Mouse (Mus musculus): ENCODE measurements around the gene Sh3bgrl3. TPM values are rescaled to one million over a fixed set of nuclear protein-coding genes. Genes with fewer than 3 reads are reported as not detected.
"Not testable (repeated sequence)": the region's sequence is repeated elsewhere in the genome, so short reads cannot be mapped to it uniquely, and the experiment has no call there.

The Sh3bgrl3 gene
- 238 and 258 TPM in 2 replicates for polyA plus RNA-seq (2012; rRNA removed)

DNA sequence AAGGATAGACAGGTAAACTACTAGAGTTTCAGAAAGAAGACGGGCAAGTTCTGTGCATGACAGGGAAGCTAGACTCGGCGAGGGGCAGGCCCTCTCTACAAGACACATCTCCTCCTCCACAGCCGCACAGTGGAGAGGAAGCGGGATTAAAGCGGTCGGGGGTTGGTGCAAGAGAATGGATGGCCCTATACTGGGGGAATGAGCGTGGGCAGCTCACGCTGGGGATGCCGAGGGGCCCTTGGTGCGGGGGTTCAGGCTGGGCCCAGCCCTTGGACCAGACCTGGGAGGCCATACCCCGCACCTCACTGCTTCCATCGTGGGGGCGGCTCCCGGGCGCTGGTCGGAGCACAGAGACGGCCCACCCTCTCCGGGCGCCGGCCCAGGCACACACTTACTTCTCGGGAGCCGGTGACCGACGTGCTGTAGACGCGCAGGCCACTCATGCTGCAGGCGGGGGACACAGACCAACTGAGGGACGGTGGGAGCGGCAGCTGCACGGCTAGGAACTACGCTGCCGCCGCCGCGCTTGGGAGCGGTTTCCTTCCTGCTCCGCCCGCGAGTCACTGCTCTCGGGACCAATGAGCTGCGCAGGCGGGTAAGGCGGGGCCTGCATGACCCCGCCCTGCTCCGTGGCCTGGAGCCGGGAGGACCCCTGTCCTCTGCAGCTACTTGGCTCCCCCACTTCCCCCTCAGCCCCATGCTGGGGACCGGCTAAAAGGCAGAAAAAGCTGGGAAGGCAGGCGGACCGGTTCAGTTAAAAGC is at the start of gene Sh3bgrl3:
Gene Sh3bgrl3, minus strand, starts transcription at position 569 of the 762 bp plus-strand sequence.
- WGBS, result under 1% methylated on average over 50 of the region's 50 CpGs

DNA sequence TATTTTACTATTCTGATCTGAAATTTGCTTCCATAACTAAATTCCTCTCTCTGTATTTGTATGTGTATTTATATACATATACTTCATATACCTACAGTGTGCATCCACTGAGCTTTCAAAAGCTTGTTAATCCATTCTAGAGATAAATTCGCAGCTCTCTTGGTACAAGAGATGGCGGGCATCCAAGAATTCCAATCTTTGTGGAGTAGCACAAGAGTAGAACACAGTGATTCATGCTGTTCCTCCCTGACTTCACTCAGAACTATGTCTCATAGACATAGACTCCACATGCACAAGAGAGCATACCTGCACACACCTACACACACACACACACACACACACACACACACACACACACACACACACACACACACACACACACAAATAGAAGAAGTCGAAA is 43.8 kb upstream of the Sh3bgrl3 start:
- H3K4me3 ChIP-seq (replicated peaks; ENCODE audit: insufficient read depth, low read depth, low read length), result no peak overlapping the region
- H3K27ac ChIP-seq (ENCODE audit: insufficient read depth, low read length), result no peak overlapping the region
- H3K4me1 ChIP-seq (ENCODE audit: control insufficient read depth, insufficient read depth, low read length), result no peaks in the 10 kb centered on the region
- no peak for DNase-seq
- WGBS, result 54% methylated on average over 3 of the region's 3 CpGs
- TF ChIP-seq POLR2A (IDR thresholded peaks at IDR 0.05; ENCODE audit: borderline replicate concordance, insufficient read depth, low read length), result no peak
- no peak for TF ChIP-seq CTCF (IDR thresholded peaks at IDR 0.05; ENCODE audit: borderline replicate concordance, insufficient read depth, low read depth, low read length)
- no peaks in the 10 kb centered on the region for H3K27me3 ChIP-seq (ENCODE audit: control insufficient read depth, insufficient read depth, low read length)

More for the DNA sequence above, at the start of gene Sh3bgrl3:
- DNase-seq, result peak; percentile 82 to 84
- Histone ChIP-seq H3K4me1 (ENCODE audit: control insufficient read depth, insufficient read depth, low read length) (peaks cover 11% of the 10 kb centered on the region), H3K4me3 (replicated peaks; ENCODE audit: insufficient read depth, low read depth, low read length) (peak within 1 kb of the TSS; percentile 85), H3K27ac (ENCODE audit: insufficient read depth, low read length) (no peak within 1 kb of the TSS; the same call in 1 of the 2 replicates), H3K27me3 (ENCODE audit: control insufficient read depth, insufficient read depth, low read length) (no peaks in the 10 kb centered on the region)
- TF ChIP-seq CTCF (IDR thresholded peaks at IDR 0.05; ENCODE audit: borderline replicate concordance, insufficient read depth, low read depth, low read length) (no peak), POLR2A (IDR thresholded peaks at IDR 0.05; ENCODE audit: borderline replicate concordance, insufficient read depth, low read length) (peak; percentile 86)

DNA sequence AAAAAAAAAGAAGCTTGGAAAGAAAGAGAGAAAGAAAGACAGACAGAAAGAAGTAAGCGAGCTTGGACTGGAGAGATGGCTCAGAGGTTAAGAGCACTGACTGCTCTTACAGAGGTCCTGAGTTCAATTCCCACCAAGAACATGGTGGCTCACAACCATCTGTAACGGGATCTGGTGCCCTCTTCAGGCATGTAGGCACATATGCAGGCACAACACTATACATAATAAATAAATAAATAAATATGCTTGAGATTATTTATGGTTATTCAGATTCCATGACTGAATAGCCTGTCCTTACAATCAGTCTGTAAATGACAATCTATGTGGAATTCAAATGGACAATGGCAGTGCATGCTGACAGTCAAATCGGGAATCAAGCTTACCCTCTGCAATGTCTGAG is 38.3 kb upstream of the Sh3bgrl3 start:
- Histone ChIP-seq H3K4me3 (replicated peaks; ENCODE audit: insufficient read depth, low read depth, low read length) (no peak overlapping the region), H3K4me1 (ENCODE audit: control insufficient read depth, insufficient read depth, low read length) (no peaks in the 10 kb centered on the region), H3K27ac (ENCODE audit: insufficient read depth, low read length) (no peak overlapping the region), H3K27me3 (ENCODE audit: control insufficient read depth, insufficient read depth, low read length) (no peaks in the 10 kb centered on the region)
- DNase-seq, result no peak
- 95% methylated on average over 3 of the region's 3 CpGs for WGBS
- TF ChIP-seq CTCF (IDR thresholded peaks at IDR 0.05; ENCODE audit: borderline replicate concordance, insufficient read depth, low read depth, low read length) (no peak), POLR2A (IDR thresholded peaks at IDR 0.05; ENCODE audit: borderline replicate concordance, insufficient read depth, low read length) (no peak)

DNA sequence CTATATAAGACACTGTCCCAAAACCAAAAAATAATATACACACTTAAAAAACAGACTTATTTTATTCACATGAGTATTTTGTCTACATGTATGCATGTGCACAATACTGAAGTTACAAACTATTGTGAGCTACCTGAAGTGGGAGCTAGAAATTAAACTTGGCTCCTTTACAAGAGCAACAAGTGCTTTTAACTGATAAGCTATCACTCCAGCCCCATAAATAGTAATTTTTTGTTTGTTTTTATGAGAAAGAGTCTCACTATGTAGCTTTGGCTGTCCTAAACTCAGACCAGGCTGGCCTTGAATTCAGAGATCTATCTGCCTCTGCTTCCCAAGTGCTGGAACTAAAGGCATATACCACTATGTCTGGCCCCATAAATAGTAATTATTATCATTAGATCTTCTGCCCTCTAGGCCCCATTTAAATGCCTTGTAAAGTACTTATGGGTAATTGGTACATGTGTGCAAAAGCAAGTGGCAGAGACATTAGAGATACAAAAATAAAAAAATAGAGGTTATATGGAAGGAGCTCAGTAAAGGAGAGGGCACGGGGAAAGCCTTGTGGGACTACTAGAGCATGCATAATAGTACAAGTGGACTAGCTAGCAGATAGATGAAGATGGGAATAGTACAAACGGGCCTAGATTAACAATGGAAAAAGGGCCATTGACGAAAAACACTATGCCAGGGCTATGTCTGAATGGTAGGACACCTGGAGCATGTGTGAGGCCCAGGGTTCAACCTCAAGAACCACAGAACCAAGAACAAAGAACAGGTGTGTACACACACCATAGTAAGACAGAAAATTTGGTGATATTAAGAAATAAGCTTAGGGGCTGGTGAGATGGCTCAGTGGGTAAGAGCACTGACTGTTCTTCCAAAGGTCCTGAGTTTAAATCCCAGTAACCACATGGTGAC is 37.2 kb upstream of the Sh3bgrl3 start:
- 83% methylated on average over 3 of the region's 3 CpGs for WGBS
- no peak for DNase-seq
- Histone ChIP-seq H3K27me3 (ENCODE audit: control insufficient read depth, insufficient read depth, low read length) (no peaks in the 10 kb centered on the region), H3K4me3 (replicated peaks; ENCODE audit: insufficient read depth, low read depth, low read length) (no peak overlapping the region), H3K4me1 (ENCODE audit: control insufficient read depth, insufficient read depth, low read length) (no peaks in the 10 kb centered on the region), H3K27ac (ENCODE audit: insufficient read depth, low read length) (no peak overlapping the region)
- TF ChIP-seq CTCF (IDR thresholded peaks at IDR 0.05; ENCODE audit: borderline replicate concordance, insufficient read depth, low read depth, low read length), result no peak
- no peak for TF ChIP-seq POLR2A (IDR thresholded peaks at IDR 0.05; ENCODE audit: borderline replicate concordance, insufficient read depth, low read length)

DNA sequence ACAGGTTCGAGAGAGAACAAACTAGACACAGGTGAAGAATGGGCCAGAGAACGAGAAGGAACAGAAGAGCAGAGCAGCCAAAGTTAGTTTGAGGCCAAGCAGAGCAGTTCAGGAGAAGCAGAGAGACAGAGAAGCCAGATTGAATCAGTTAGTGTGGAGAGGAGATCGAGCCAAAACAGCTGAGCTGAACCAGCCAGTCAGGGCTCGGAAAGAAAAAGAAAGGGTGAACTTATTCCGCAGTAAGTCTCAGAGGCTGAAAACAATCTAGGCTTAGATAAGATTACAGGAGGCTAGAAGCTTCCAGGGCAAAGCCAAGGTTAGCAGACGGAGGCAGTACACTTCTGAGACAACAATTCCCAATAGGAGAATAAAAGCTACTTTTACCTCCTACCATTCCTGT is 36.4 kb upstream of the Sh3bgrl3 start:
- 79% methylated on average over 6 of the region's 6 CpGs for WGBS
- Histone ChIP-seq H3K27me3 (ENCODE audit: control insufficient read depth, insufficient read depth, low read length) (no peaks in the 10 kb centered on the region), H3K4me1 (ENCODE audit: control insufficient read depth, insufficient read depth, low read length) (no peaks in the 10 kb centered on the region), H3K4me3 (replicated peaks; ENCODE audit: insufficient read depth, low read depth, low read length) (no peak overlapping the region), H3K27ac (ENCODE audit: insufficient read depth, low read length) (no peak overlapping the region)
- TF ChIP-seq POLR2A (IDR thresholded peaks at IDR 0.05; ENCODE audit: borderline replicate concordance, insufficient read depth, low read length), result no peak
- TF ChIP-seq CTCF (IDR thresholded peaks at IDR 0.05; ENCODE audit: borderline replicate concordance, insufficient read depth, low read depth, low read length), result no peak
- DNase-seq, result no peak

DNA sequence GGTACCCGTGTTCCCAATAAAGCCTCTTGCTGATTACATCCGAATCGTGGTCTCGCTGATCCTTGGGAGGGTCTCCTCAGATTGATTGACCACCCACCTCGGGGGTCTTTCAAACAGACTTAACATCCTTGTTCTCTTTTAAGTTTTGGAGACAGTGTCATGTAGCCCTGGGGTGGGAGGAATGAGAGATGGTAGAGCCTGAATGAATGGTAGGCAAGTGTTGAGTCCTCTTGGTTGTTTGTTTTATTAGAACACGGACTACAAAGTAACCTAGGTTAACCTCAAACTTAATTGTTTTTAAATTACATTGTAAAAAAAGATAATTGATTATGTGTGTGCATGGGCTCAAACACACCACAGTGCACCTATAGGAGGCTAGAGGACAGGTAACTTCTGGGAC is 36.0 kb upstream of the Sh3bgrl3 start:
- Histone ChIP-seq H3K4me1 (ENCODE audit: control insufficient read depth, insufficient read depth, low read length) (no peaks in the 10 kb centered on the region), H3K27ac (ENCODE audit: insufficient read depth, low read length) (no peak overlapping the region), H3K4me3 (replicated peaks; ENCODE audit: insufficient read depth, low read depth, low read length) (no peak overlapping the region), H3K27me3 (ENCODE audit: control insufficient read depth, insufficient read depth, low read length) (no peaks in the 10 kb centered on the region)
- TF ChIP-seq POLR2A (IDR thresholded peaks at IDR 0.05; ENCODE audit: borderline replicate concordance, insufficient read depth, low read length) (no peak), CTCF (IDR thresholded peaks at IDR 0.05; ENCODE audit: borderline replicate concordance, insufficient read depth, low read depth, low read length) (no peak)
- DNase-seq, result no peak
- 97% methylated on average over 6 of the region's 6 CpGs for WGBS

DNA sequence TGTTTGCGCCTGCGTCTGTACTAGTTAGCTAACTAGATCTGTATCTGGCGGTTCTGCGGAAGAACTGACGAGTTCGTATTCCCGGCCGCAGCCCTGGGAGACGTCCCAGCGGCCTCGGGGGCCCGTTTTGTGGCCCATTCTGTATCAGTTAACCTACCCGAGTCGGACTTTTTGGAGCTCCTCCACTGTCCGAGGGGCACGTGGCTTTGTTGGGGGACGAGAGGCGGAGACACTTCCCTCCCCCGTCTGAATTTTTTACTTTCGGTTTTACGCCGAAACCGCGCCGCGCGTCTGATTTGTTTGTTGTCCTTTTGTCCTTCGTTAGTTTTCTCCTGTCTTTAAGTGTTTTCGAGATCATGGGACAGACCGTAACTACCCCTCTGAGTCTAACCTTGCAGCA is 31.5 kb upstream of the Sh3bgrl3 start:
- H3K4me1 ChIP-seq (ENCODE audit: control insufficient read depth, insufficient read depth, low read length); H3K27me3 ChIP-seq (ENCODE audit: control insufficient read depth, insufficient read depth, low read length); H3K27ac ChIP-seq (ENCODE audit: insufficient read depth, low read length): not testable (repeated sequence)
- 7% methylated on average over 30 of the region's 30 CpGs for WGBS
- peak overlapping the region; percentile 58 for H3K4me3 ChIP-seq (replicated peaks; ENCODE audit: insufficient read depth, low read depth, low read length)
- DNase-seq, result peak; percentile 30 to 56

Data from cerebellum, adult 2 months (tissue).